Mouse (Mus musculus) cortical plate, adult 2 months (tissue): ENCODE measurements around the gene Pthlh. TPM values are rescaled to one million over a fixed set of nuclear protein-coding genes. Genes with fewer than 3 reads are reported as not detected.
"Not testable (repeated sequence)": the region's sequence is repeated elsewhere in the genome, so short reads cannot be mapped to it uniquely, and the experiment has no call there.

Source experiments
- H3K27ac ChIP-seq: fragments of 200-500 bp; 2 replicates; pipeline ENCODE4 v1.5.1; 2012; ENCODE audit warnings: low read length, control low read depth, inconsistent platforms; ENCODE audit not compliant: insufficient read depth
- H3K4me1 ChIP-seq: fragments of 200-500 bp; 2 replicates; pipeline ENCODE4 v1.6.1; 2011; ENCODE audit warnings: low read length; ENCODE audit not compliant: control insufficient read depth, insufficient read depth
- H3K4me3 ChIP-seq: fragments of 200-500 bp; 2 replicates; pipeline ENCODE4 v1.5.1; 2011; ENCODE audit warnings: mild to moderate bottlenecking, low read length, control low read depth; ENCODE audit not compliant: insufficient read depth
- CTCF ChIP-seq: fragments of 200-500 bp; IDR thresholded peaks from 2 replicates; pipeline ENCODE4 v1.5.1; 2011; ENCODE audit warnings: mild to moderate bottlenecking, control low read depth, low read length; ENCODE audit not compliant: insufficient read depth; ENCODE audit errors: extremely low read depth
- POLR2A ChIP-seq: fragments of 200-500 bp; IDR thresholded peaks from 2 replicates; pipeline ENCODE4 v1.6.1; 2011; ENCODE audit warnings: mild to moderate bottlenecking, low read length, control low read depth; ENCODE audit not compliant: insufficient read depth; ENCODE audit errors: extremely low read depth
- polyA plus RNA-seq: library from polyadenylated mRNA; depleted of rRNA; stranded (reverse); fragments of >200 nt; gene quantifications from 2 replicates; pipeline ENCODE4 v1.2.3, GENCODE M21; 2012; rRNA removed

The Pthlh gene
- 4.8 and 5.6 TPM in 2 replicates for polyA plus RNA-seq

DNA sequence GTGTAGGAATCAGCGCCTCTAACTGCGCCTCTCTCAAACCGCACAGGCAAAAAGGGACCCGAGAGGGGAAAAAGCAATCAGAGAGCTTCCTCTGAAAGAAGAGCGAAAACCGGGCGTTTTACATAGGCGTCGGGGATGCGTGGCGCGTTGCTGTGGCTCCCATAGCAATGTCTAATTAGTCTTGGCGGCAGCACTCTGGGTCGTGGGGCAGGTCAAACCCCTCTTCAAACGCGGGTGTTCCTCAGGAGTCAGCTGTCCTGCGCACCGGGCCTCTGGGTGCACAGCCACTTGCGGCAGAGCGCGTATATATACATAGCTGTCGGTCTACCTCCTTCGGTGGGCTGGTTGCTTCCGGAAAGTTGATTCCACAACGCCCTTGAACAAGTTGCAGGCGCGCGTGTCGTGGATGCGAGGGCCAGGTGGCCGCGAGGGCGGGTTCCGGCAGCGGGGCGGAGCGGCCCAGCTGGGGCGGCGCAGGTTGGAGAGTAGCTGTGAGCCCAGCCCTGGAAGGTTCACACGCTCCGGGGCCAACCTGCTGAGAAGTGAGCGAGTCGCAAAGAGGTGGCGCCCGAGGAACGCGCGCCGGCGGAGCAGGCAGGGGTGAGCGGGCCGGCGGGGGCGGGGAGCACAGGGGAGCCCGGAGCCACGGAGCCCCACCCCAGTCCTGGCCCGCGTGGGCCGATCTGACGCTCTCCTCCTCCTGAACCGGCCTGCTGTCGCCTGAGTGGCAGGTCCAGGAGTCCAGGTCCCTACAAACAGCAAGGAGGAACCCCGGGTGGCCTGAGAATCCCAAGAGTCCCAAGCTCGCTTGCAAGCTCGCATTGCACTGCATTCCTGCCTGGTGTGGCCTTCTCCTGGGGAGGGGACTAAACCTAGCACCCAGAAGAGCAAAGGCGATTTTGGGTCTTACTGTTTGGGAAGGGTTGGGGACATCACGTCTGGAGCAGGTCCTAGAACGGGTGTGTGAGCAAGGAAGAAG is at the start of gene Pthlh:
Pthlh (minus strand) TSS at position 597 of the 979 bp plus-strand sequence.
- peak within 1 kb of the TSS; percentile 20 for H3K4me3 ChIP-seq
- no peaks in the 10 kb centered on the region for H3K4me1 ChIP-seq
- TF ChIP-seq POLR2A, result no peak
- no peak for TF ChIP-seq CTCF
- no peak within 1 kb of the TSS for H3K27ac ChIP-seq

DNA sequence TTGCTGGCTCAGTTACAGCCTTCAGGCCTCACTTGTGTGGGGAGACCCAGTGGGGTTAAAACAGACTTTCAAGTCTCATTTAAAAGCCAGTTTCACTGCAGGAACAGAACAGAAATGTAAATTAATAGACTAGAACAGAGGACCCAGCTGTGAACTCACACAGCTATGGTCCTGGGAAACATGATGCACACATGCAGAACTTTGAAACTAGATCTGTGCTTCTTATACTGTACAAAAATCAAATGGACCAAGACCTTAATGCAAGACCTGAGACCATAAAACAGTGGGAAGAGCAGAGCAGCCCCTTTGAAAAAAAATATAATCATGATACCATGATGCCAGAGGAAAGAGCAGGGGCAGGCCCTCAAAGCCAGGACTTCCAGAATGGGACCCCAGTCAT is 49.3 kb upstream of the Pthlh start:
- no peak overlapping the region for H3K27ac ChIP-seq
- TF ChIP-seq POLR2A (no peak), CTCF (no peak)
- no peaks in the 10 kb centered on the region for H3K4me1 ChIP-seq
- H3K4me3 ChIP-seq, result no peak overlapping the region

DNA sequence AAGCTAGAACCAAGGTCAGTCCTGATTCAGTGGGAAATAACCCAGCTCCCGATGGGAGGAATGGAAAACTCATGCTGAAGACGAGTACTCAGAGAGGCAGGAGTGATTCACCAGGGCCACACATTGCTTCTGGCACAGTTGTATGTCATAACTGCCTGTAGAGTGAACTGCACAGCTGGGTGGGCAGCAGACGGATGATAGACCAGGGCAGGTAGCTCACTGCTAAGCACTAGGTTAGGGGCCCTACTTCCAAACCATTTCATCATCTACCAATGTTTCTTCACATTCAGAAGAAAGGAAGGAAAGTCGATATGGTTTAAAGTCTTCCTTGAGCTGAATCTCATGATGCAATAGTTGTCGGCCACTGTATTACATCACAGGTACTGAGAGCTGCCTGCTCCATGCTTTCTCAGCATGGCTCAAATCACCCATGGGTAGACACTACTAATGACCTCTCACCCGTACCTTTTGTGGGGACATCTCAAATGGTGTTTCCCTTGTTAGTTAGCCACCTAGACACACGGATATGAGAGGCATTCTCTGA is 46.5 kb upstream of the Pthlh start:
- H3K4me3 ChIP-seq, result no peak overlapping the region
- H3K4me1 ChIP-seq, result no peaks in the 10 kb centered on the region
- TF ChIP-seq CTCF, result no peak
- no peak for TF ChIP-seq POLR2A
- no peak overlapping the region for H3K27ac ChIP-seq

DNA sequence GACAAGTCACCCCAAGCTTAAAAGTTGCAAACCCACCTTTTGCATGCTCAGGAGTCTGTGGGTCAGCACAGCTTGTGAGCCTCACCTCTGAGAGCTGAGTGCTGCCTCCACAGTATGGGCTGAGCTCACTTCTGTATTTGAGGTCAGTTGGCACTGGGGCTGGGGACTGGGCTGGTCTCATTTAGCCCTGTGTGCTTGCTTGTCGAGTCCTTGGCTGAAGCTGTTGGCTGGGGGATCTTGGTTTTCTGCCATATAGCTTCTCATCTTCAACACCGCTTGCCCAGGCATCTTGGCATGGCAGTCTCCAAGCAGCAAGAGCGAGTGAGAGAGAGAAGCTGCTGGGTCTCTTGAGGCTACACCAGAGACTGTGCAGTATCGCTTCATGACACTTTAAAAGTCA is 46.1 kb upstream of the Pthlh start:
- Histone ChIP-seq H3K4me1 (no peaks in the 10 kb centered on the region), H3K27ac (no peak overlapping the region), H3K4me3 (no peak overlapping the region)
- TF ChIP-seq CTCF, result no peak
- TF ChIP-seq POLR2A, result no peak

DNA sequence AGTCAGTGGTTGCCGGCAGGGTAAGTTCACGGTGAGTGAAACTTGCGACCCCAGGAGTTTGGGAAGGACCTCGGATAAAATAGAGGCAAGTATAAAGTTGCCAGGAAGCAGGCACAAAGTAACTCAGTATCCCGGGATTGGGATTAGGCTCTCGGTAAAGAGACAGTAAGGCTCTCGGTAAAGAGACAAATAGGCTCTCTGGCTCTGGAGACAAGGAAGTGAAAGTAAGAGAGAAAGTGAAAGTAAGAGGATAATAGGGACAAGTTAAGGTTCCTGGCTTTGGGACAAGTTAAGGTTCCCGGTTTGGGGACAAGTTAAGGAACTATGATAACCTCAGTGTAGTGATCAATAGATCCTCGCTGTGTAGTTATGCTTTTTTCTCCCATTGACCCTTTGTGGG is 40.3 kb upstream of the Pthlh start:
- H3K4me1 ChIP-seq, H3K27ac ChIP-seq, H3K4me3 ChIP-seq: not testable (repeated sequence)

DNA sequence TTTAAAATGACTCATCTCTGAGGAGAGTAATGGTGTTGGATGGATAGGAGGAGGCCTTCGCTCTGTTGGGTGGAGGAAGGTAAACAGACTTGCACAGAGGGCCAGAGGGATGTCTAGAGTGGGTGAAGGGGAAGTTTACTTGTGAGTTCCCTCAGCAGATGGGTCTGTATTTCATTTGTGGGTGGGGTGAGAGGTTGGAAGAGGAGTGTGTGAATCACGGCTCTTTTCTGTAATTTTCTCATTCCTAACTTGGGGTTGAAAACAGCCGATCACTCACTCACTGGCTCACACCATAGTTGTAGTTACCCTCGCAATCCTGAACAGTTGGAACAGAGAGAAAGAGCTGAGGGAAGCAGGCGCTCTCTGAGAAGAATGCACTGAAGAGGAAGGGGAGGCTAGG is 35.6 kb upstream of the Pthlh start:
- TF ChIP-seq POLR2A (no peak), CTCF (no peak)
- Histone ChIP-seq H3K4me1 (no peaks in the 10 kb centered on the region), H3K4me3 (no peak overlapping the region), H3K27ac (no peak overlapping the region)

DNA sequence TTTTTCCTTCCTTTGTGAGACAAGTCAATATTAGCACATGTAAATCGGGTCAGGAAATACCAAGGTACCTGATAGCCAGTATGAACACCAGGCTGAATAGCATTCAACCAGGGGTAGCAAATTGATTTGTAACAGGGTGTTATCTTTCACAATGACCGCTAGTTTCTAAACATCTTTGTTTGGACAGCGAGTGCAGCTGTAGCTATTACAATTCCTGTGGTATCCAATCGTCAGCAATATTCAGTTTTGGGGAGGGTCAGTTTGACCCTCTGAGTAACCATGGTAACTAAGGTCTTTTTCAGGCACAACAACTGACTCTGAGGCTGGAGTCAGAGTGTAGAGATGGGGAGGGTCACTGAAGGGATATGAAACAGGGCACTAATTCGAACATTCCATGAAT is 15.3 kb upstream of the Pthlh start:
- TF ChIP-seq CTCF (no peak), POLR2A (no peak)
- Histone ChIP-seq H3K4me3 (no peak overlapping the region), H3K27ac (no peak overlapping the region), H3K4me1 (no peaks in the 10 kb centered on the region)

DNA sequence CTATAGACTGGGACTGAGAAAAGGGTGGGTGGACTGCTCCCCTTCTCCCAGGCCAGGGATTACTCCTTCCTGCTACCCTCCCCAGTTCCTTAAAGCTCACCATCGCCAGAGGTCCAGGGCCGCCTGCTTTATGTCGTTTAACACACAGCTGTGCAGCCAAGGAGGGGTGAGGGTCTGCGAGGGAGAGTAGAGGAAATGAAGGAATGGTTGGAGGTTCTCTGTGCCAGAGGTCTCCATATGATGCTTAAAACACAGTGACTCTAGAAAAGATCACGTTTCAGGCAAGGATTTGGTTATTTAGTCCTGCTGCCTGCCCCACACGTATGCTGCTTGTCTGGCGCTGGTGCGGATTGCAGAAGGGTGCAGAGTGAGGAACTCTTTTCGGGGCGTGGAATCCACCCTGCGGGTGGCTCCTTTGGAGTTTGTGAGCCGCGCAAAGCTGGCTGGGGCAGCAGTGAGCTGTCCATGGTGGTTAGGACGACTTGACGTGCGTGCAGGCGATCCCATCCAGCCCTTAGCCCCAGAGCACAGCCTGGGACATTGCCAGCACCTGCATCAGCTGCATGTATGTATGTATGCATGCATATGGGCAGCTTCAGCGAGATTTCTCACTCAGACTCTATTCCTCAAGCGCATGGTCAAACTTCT is 4.3 kb upstream of the Pthlh start:
- Histone ChIP-seq H3K4me1 (no peaks in the 10 kb centered on the region), H3K27ac (no peak overlapping the region), H3K4me3 (no peak overlapping the region)
- TF ChIP-seq CTCF (no peak), POLR2A (no peak)

DNA sequence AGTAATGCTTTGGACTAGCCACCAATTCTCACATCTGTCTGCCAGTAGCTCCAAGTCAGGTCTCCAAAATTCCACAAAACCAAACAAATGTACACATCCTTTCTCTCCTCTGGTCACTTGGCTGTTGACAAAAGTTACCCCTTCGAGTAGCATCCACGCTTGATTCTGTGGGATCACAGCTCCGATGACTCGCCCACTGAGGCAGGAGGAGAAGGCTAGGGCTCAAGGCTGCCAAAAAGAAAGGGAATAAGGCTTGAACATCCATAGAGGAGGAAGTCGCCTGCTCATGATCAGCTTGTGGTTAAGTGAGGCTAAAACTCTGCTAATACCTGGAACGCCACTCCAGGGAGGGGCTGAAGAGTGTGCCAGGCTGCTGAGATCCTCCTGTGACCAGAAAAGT is 2.5 kb upstream of the Pthlh start:
- Histone ChIP-seq H3K4me1 (no peaks in the 10 kb centered on the region), H3K4me3 (no peak overlapping the region), H3K27ac (no peak overlapping the region)
- no peak for TF ChIP-seq CTCF
- TF ChIP-seq POLR2A, result no peak

DNA sequence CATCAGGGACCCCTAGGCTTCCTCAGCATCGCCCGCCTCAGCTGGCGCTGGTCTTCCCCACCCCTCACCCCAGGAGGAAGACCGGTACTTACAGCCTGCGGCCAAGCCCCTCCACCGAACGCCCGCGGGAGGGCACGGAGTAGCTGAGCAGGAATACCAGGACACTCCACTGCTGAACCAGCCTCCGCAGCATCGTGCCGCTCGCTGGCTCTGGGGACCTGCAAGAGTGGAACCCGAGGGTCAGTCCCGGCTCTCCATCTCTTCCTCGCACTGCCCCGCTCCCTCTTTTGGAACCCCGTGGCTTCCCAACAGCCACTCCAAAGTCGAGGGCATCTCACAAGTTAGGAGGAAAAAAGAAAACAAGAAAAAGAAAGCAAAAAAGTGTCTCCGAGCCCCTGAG is 805 bp downstream of the Pthlh start:
- no peaks in the 10 kb centered on the region for H3K4me1 ChIP-seq
- no peak for TF ChIP-seq POLR2A
- TF ChIP-seq CTCF, result no peak
- H3K27ac ChIP-seq, result no peak overlapping the region
- peak overlapping the region; percentile 20 for H3K4me3 ChIP-seq
